Mouse (Mus musculus): ENCODE measurements around the gene Wdr17.

The Wdr17 gene

GRCm38 (mm10) chr8:54894180-54894579 is 7.2 kb upstream of the Wdr17 start:
- TF ChIP-seq NANOG (IDR thresholded peaks at IDR 0.05; ENCODE audit: borderline replicate concordance, low read length), result no peak
- TF ChIP-seq CTCF (conservative IDR thresholded peaks at IDR 0.05; ENCODE audit: low read length), result no peak
- TF ChIP-seq POU5F1 (IDR thresholded peaks at IDR 0.05; ENCODE audit: borderline replicate concordance, low read length), result no peak

GRCm38 (mm10) chr8:54886560-54886959 is 424 bp downstream of the Wdr17 start:
- TF ChIP-seq POU5F1 (IDR thresholded peaks at IDR 0.05; ENCODE audit: borderline replicate concordance, low read length) (no peak), NANOG (IDR thresholded peaks at IDR 0.05; ENCODE audit: borderline replicate concordance, low read length) (no peak), CTCF (conservative IDR thresholded peaks at IDR 0.05; ENCODE audit: low read length) (no peak)
- Histone ChIP-seq H3K9me3 (ENCODE audit: low read length) (no peaks in the 10 kb centered on the region), H3K27me3 (ENCODE audit: insufficient read depth, low read length) (no peaks in the 10 kb centered on the region), H3K4me1 (replicated peaks; ENCODE audit: low read depth, low read length) (no peaks in the 10 kb centered on the region), H3K36me3 (ENCODE audit: insufficient read depth, low read length) (no peaks in the 10 kb centered on the region), H3K4me3 (replicated peaks; ENCODE audit: low read length) (no peak overlapping the region)

More at GRCm38 (mm10) chr8:54894180-54894579, 7.2 kb upstream of the Wdr17 start:
- H3K36me3 ChIP-seq (ENCODE audit: insufficient read depth, low read length), result no peaks in the 10 kb centered on the region
- H3K4me3 ChIP-seq (replicated peaks; ENCODE audit: low read length), result no peak overlapping the region
- H3K4me1 ChIP-seq (replicated peaks; ENCODE audit: low read depth, low read length), result no peaks in the 10 kb centered on the region
- H3K27me3 ChIP-seq (ENCODE audit: insufficient read depth, low read length), result no peaks in the 10 kb centered on the region
- no peaks in the 10 kb centered on the region for H3K9me3 ChIP-seq (ENCODE audit: low read length)

DNA sequence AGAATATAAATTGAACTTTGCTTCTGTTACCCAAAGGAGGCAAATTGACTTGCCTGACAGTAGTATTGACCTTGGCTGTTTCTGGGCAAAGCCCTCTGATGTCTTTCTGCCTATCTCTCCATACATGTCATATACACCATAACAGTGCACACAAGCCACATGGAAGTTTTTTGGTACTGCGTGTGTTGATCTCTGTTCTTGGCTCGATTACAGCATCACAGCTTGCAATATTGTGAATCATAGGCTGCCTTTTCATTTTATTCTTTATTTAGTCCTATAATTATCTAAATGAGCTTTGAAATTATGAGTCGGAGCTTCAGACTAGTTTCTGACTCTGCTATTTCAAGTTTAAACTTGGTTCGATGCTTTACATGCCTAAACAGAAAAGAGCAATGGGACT is 10.5 kb downstream of the Wdr17 start:
- Histone ChIP-seq H3K36me3 (ENCODE audit: insufficient read depth, low read length) (no peaks in the 10 kb centered on the region), H3K4me1 (replicated peaks; ENCODE audit: low read depth, low read length) (no peaks in the 10 kb centered on the region), H3K27me3 (ENCODE audit: insufficient read depth, low read length) (no peaks in the 10 kb centered on the region), H3K9me3 (ENCODE audit: low read length) (no peaks in the 10 kb centered on the region), H3K4me3 (replicated peaks; ENCODE audit: low read length) (no peak overlapping the region)
- TF ChIP-seq NANOG (IDR thresholded peaks at IDR 0.05; ENCODE audit: borderline replicate concordance, low read length) (no peak), CTCF (conservative IDR thresholded peaks at IDR 0.05; ENCODE audit: low read length) (no peak), POU5F1 (IDR thresholded peaks at IDR 0.05; ENCODE audit: borderline replicate concordance, low read length) (no peak)

DNA sequence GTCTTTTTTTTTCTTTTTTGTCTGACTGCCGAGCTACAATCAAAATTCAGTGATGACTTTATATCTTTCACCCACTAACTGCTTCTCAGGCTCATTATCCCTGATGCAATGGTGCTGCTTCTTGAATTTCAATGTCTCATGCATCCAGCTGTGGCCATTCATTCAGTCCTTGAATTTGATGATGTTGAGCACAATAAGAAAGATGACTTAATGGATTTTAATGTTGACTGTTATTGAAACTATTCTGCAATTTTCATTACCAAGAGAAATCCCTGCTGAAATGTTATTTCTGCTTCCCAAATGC is 22.3 kb downstream of the Wdr17 start:
- H3K4me1 ChIP-seq (replicated peaks; ENCODE audit: low read depth, low read length), result no peaks in the 10 kb centered on the region
- TF ChIP-seq CTCF (conservative IDR thresholded peaks at IDR 0.05; ENCODE audit: low read length) (no peak), POU5F1 (IDR thresholded peaks at IDR 0.05; ENCODE audit: borderline replicate concordance, low read length) (no peak), NANOG (IDR thresholded peaks at IDR 0.05; ENCODE audit: borderline replicate concordance, low read length) (no peak)

GRCm38 (mm10) chr8:54864038-54864760 is 22.8 kb downstream of the Wdr17 start:
- H3K27me3 ChIP-seq (ENCODE audit: insufficient read depth, low read length), result no peaks in the 10 kb centered on the region
- no peak for TF ChIP-seq CTCF (conservative IDR thresholded peaks at IDR 0.05; ENCODE audit: low read length)
- no peak for TF ChIP-seq NANOG (IDR thresholded peaks at IDR 0.05; ENCODE audit: borderline replicate concordance, low read length)
- TF ChIP-seq POU5F1 (IDR thresholded peaks at IDR 0.05; ENCODE audit: borderline replicate concordance, low read length), result no peak
- no peaks in the 10 kb centered on the region for H3K36me3 ChIP-seq (ENCODE audit: insufficient read depth, low read length)
- H3K9me3 ChIP-seq (ENCODE audit: low read length), result no peaks in the 10 kb centered on the region
- H3K4me3 ChIP-seq (replicated peaks; ENCODE audit: low read length), result no peak overlapping the region
- H3K4me1 ChIP-seq (replicated peaks; ENCODE audit: low read depth, low read length), result no peaks in the 10 kb centered on the region

More for the DNA sequence above, 22.3 kb downstream of the Wdr17 start:
- Histone ChIP-seq H3K9me3 (ENCODE audit: low read length) (no peaks in the 10 kb centered on the region), H3K36me3 (ENCODE audit: insufficient read depth, low read length) (no peaks in the 10 kb centered on the region), H3K27me3 (ENCODE audit: insufficient read depth, low read length) (no peaks in the 10 kb centered on the region), H3K4me3 (replicated peaks; ENCODE audit: low read length) (no peak overlapping the region)

DNA sequence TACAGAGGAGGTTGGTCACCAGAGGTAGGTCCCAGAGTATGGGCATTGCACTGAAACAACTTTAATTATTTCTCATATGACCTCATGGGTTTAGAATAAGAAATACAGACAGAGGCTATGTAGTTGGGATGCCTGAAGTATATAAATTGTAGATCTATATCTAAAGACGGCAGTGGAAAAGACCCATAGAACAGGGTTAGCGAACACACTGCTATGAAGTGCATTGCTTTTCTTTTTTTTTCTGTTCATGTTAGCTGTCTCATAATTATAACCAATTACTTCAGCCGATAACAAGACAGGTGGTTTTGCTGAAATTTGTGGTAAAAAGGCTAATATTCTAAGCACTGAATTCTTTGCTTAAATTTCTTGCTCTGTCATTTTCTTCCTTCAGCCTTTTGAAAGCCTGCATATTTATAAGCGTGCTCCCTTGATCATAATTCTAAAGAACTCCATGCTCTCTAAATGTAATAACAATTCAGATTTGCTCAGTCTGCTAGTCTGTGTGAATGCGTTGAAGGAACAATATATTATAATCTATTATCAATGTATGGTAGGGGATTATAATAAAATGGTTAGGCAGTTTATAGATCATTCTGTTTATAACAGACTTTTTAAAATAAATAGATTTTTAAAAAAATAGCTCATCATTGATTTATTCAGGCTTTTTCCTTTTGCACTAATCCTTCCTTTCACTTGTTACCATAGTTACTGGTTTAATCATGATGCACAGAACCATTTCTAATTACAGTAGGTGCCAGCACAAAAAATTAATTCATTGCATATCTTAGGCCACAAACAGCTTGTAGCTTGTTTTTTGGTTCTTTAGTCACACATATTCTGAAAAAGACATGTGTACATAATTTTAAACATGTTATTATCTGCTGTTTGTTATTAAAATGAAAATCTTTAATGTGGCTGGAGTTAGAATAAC is 50.7 kb downstream of the Wdr17 start:
- no peak for TF ChIP-seq NANOG (IDR thresholded peaks at IDR 0.05; ENCODE audit: borderline replicate concordance, low read length)
- TF ChIP-seq CTCF (conservative IDR thresholded peaks at IDR 0.05; ENCODE audit: low read length), result no peak
- TF ChIP-seq POU5F1 (IDR thresholded peaks at IDR 0.05; ENCODE audit: borderline replicate concordance, low read length), result no peak
- H3K27me3 ChIP-seq (ENCODE audit: insufficient read depth, low read length), result no peaks in the 10 kb centered on the region
- H3K4me3 ChIP-seq (replicated peaks; ENCODE audit: low read length), result no peak overlapping the region
- no peaks in the 10 kb centered on the region for H3K4me1 ChIP-seq (replicated peaks; ENCODE audit: low read depth, low read length)
- H3K9me3 ChIP-seq (ENCODE audit: low read length), result no peaks in the 10 kb centered on the region
- no peaks in the 10 kb centered on the region for H3K36me3 ChIP-seq (ENCODE audit: insufficient read depth, low read length)

DNA sequence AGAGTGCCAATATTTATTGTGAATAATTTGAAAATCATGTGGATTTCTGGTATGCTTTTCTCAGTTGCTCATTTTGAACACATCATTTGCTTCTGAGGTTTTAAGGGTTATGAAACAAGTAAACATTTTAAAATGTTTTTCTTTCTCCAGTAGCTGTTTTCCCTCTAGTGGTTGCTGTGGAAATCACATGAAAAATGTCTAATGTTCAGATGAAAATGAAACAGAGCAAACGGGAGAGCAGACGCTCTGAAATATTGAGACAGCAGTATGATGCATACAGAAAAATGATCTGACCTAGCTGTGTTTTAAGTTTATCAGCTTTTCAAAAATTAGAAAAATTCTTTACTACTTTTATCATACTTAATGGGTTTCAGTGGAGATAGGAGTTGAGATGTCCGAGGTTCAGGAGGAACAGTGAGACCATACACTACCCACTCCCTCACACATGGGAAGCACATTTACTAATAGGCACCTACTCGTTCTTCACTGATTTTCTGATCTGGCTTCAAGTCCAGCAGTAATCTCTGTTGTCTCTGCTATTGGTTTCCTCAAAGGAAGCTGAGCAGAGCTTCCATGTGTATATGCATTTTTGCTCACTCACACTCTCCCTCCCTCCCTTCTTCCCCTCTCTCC is 57.1 kb downstream of the Wdr17 start:
- Histone ChIP-seq H3K9me3 (ENCODE audit: low read length) (no peaks in the 10 kb centered on the region), H3K4me1 (replicated peaks; ENCODE audit: low read depth, low read length) (no peaks in the 10 kb centered on the region), H3K4me3 (replicated peaks; ENCODE audit: low read length) (no peak overlapping the region), H3K36me3 (ENCODE audit: insufficient read depth, low read length) (no peaks in the 10 kb centered on the region), H3K27me3 (ENCODE audit: insufficient read depth, low read length) (no peaks in the 10 kb centered on the region)
- TF ChIP-seq NANOG (IDR thresholded peaks at IDR 0.05; ENCODE audit: borderline replicate concordance, low read length) (no peak), CTCF (conservative IDR thresholded peaks at IDR 0.05; ENCODE audit: low read length) (peak; percentile 30), POU5F1 (IDR thresholded peaks at IDR 0.05; ENCODE audit: borderline replicate concordance, low read length) (no peak)

DNA sequence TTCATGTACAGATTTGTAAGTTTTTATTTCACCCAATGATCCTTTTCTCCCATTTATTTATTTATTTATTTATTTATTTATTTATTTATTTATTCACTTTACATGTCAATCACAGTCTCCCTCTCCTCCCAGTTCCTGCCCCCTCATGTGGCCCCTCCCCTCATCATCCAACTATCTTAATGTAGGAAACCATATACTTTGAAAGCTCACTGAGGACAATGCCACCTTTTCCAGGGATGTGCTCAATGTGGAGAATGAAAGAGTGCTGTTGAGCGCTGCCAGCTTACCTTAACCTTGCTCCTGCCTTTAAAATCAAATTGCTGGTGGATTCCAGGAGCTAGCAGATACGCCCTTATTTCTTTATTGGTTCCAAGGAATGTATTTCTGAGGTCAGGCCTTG is 59.0 kb downstream of the Wdr17 start:
- no peaks in the 10 kb centered on the region for H3K36me3 ChIP-seq (ENCODE audit: insufficient read depth, low read length)
- H3K27me3 ChIP-seq (ENCODE audit: insufficient read depth, low read length), result no peaks in the 10 kb centered on the region
- H3K4me3 ChIP-seq (replicated peaks; ENCODE audit: low read length), result no peak overlapping the region
- H3K9me3 ChIP-seq (ENCODE audit: low read length), result no peaks in the 10 kb centered on the region
- H3K4me1 ChIP-seq (replicated peaks; ENCODE audit: low read depth, low read length), result no peaks in the 10 kb centered on the region; the same call in 1 of the 2 replicates
- no peak for TF ChIP-seq NANOG (IDR thresholded peaks at IDR 0.05; ENCODE audit: borderline replicate concordance, low read length)
- TF ChIP-seq POU5F1 (IDR thresholded peaks at IDR 0.05; ENCODE audit: borderline replicate concordance, low read length), result no peak
- TF ChIP-seq CTCF (conservative IDR thresholded peaks at IDR 0.05; ENCODE audit: low read length), result no peak
